Mouse (Mus musculus) 3T3-L1 (cell line): ENCODE data around the gene Ttc33.
A peak's percentile ranks its signal among the peaks of the same experiment; 100 is the strongest.
"Not testable (repeated sequence)": the region's sequence is repeated elsewhere in the genome, so short reads cannot be mapped to it uniquely, and the experiment has no call there.

ENCODE experiments used
- DNase-seq: peaks from one replicate; pipeline ENCODE4 v3.0.0-alpha.2; 2015; ENCODE audit warnings: low read depth, low spot score

Gene Ttc33

DNA sequence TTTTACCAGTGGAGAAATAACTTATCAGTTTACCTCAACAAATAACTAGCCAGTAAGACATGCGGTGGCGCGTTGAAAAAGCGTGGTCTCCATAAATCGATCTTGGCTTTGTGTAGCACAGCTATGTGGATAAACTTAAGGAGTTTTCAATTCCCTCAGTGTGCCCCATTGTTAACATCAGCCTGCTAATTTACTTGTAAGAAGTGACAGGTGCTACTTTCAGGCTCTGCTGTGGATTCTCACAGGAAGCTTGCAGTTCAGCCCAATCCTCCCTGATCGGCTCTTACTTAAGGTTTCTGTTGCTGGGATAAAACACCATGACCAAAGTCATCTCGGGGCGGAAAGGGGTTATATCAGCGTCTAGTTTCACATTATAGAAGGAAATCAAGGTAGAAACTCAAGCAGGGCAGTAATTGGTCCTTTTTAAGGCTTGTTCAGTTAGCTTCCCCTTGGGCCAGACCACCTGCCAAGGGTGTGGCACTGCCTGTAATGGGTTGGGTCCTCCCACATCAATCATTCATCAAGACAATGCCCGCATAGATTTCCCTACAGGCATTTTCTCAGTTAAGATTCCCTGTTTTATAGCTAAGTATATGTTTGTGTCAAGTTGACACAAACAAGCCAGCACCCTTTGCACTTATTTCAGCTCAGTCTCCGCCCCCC is 526 bp upstream of the Ttc33 start:
- DNase-seq = peak; percentile 28

GRCm38 (mm10) chr15:5186293-5186675 is 959 bp downstream of the Ttc33 start:
- DNase-seq = no peak

DNA sequence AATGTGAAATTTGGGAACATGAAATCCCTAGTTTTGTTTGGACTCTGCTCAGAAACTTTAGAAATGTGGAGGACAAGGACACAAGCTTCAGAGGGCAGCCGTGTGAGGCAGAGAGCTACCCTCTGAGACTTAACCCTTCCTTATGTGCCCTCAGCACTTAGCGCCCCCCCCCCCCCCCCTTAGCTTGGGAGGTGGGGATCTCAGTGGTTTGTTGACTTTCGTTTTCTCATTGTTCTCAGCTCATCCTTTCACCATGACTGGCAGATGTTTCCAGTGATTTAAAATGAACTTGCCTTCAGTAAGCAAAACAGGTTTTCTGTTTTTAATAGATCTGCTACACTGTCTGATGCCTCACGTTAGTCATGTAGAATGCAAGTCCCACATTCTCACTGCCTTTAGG is 1.8 kb downstream of the Ttc33 start:
- no peak for DNase-seq

DNA sequence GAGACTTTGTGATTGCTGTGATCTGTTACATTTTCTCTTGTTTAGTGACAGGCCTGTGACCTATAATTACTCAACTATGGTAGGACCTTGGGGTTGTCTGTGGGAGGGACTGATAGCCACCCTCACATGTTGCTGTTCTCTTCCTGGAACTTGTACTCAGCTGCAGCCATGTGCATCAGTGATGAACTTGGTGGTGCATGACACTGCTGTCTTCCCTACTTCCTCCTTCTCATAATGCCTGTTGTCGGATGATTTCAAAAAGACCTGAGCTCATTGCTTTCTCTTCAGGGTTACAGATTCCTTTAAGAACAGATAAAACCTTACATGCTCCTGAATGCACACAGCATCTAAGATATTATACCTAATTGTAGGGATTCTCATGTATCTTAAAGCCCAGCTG is 2.7 kb downstream of the Ttc33 start:
- no peak for DNase-seq

DNA sequence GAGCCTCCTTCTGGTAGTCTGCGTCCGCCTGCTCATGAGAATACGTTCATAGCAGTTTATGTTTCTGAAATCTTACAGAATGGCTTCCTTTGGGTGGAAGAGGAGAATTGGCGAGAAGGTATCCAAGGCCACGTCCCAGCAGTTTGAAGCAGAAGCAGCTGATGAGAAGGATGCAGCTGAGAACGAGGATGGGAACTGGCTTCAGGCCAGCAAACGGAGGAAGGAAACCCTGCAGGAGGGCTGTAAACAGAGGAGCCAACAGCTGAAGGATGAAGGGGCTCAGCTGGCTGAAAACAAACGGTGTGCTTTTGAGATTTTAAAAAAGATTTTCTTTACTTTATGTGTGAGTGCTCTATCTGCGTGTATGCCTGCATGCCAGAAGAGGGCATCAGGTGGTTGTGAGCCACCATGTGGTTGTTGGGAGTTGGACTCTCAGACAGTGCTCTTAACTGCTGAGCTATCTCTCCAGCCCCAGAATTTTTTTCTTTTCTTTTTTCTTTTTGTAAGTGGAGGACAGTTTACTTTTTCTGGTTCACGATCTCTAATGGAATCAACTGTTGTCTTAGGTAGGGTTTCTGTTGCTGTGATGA is 4.3 kb downstream of the Ttc33 start:
- peak; percentile 43 for DNase-seq

DNA sequence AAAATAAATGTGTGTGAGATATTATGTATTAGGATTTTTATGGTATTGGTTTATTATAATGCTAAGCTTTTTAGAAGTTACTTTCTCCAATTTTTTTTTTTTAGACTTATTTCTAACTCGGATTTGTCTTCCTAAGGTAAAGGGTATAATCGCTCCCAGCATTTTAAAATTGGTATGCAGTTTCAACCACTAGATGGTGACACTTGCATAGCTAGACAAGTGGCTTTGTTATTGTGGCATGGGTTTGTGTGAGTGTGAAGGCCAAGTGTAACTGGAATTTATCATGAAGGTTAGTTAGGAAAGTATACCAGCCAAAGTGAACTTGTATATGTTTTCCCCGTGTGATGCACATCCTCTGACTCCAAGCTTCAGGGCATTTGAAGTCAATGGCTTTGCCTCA is 8.5 kb downstream of the Ttc33 start:
- DNase-seq = peak; percentile 65

- peak; percentile 61 for DNase-seq
Measured at GRCm38 (mm10) chr15:5194446-5194845, 9.1 kb downstream of the Ttc33 start.

GRCm38 (mm10) chr15:5194931-5195330 is 9.6 kb downstream of the Ttc33 start:
- no peak for DNase-seq

DNA sequence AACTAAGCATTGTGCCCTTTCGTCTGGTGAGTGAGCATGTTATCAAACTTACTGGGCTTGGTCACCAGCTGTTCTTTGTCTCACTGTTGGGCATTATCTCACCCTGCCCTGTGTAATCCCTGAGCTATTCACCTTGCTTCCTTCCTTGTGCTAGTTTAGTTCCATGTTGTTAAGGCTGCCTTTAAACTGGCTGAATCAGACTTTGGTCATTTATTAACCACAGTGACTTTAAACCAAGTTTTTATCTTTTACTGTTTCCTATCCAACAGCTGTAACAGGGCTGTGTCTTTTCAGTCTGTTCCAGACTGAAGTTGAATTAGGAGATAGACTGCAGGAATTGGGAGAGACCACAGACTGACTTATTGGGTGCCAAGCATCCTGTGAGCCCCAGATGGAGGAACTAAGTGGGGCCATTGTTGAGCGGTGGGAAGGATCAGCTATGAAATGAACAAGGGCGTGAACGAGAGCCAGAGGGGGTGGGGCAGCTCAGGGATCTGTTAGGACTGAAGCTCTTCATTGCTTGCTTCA is 10.7 kb downstream of the Ttc33 start:
- no peak for DNase-seq

DNA sequence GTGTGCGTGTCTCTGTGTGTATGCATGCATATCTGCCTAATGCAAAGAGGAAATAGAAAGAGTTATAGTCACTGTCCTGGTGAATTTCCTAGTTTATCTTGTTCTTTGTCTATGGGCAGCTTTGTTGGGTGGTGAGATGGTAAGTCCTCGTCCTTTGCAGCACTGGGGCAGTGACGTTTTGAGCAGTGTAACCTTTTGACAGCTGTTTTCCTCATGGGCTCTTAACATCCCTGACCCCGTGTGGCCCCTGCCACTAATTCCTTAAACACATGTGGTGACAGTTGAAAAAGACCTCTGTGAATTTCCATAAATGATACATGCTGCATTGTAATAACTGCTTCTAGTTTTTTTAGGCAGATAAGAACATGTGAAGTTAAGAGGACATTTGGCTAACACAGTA is 11.4 kb downstream of the Ttc33 start:
- no peak for DNase-seq

DNA sequence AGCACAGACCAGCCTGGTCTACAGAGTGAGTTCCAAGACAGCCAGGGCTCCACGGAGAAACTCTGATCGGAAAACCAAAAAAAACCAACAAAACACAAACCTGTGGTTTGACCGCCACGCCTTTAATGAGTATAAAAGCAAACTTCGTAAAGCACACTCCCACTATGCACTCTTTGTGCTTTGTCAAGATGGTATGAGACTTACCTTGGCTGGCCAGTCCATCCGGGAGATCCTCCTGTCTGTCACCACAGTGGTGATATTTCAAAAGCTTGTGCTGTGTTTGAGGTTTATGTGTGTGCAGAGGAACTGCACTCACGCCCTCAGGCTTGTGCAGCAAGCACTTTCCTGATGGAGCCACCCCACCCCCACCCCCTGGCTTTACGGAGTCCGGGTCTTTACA is 19.9 kb downstream of the Ttc33 start:
- no peak for DNase-seq

- no peak for DNase-seq
Measured at GRCm38 (mm10) chr15:5209116-5209515, 23.8 kb downstream of the Ttc33 start.

DNA sequence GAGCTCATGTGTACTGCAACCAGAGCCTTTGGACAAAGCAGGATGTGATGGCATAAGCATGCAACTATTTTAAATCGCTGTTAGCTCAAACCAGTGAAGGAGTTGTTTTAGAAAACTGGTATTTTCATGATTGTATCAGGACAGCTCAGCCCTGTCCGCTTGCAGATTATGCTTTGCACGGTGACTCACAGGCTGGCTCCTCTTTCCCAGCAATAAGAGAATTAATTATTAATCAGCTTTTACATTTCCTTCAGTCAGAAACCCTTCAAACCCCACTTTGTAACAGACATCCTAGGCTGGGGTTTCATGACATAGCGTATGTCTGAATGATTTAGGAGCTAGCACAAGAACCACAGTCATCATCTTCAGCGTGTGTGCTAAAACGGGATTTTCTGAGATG is 35.2 kb downstream of the Ttc33 start:
- DNase-seq = no peak

- not testable (repeated sequence) for DNase-seq
Measured at GRCm38 (mm10) chr15:5230746-5231145, 45.4 kb downstream of the Ttc33 start.

- no peak for DNase-seq
Measured at GRCm38 (mm10) chr15:5234659-5235058, 49.3 kb downstream of the Ttc33 start.

- peak; percentile 59 for DNase-seq
Measured at GRCm38 (mm10) chr15:5235527-5235926, 50.2 kb downstream of the Ttc33 start.

- DNase-seq = peak; percentile 88
Measured at GRCm38 (mm10) chr15:5236538-5236937, 51.2 kb downstream of the Ttc33 start.

- peak; percentile 12 for DNase-seq
Measured at GRCm38 (mm10) chr15:5237012-5237660, 51.8 kb downstream of the Ttc33 start.

DNA sequence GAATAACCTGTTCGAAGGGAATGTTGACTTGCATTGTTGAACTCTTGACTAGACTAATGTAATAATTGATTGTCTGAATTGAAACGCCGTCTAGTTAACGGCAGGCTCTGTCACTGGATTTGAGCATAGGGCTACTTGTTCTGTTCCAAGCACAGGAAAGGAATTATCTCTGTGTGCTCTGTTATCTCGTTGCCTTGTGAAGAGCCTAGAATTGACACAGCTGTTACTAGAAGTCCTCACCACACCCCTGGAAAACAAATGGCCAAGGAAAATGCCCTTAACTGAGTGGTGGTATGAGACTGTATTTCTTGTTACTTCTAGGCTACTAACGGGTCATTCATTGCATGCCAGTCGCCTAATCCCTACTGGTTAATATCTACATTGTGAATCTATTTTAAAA is 52.7 kb downstream of the Ttc33 start:
- DNase-seq = no peak

DNA sequence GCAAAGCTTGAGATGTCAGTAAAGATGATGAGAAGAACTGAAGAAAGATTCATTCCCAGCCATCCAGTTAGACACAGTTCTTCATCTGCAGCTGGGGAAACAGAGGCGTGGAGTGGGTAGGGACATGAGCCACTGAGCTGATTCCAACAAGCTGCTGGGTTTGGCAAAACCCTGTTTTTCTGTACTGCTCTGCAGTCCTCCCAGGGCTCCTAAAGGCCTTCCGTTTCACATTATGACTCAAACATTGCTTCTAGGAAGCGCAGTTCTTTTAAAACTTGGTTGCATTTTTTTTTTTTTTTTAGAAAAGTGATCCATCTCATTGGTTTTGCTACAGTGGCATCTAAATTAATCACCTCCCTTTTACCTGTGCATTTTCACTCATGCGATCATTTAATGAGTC is 53.2 kb downstream of the Ttc33 start:
- peak; percentile 20 for DNase-seq

GRCm38 (mm10) chr15:5239361-5239760 is 54.0 kb downstream of the Ttc33 start:
- no peak for DNase-seq

DNA sequence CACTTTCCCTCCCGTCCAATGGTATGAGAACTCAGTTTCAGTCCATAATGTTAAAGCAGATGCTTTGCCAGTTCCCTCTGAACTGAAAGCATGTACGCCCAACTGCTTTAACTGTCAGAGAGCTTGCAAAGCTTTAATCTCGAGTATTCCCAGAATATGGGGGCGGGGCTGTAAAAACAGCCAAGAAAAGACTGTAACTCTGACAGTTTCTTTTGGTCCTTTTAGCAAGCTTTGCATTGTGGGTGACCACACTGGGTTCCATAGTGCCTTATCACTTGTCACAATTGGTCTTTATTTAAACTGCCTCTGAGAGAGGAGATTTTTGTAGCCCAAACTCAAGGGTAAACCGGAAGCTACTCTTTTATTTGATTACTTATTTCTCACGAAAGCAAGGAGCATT is 54.6 kb downstream of the Ttc33 start:
- peak; percentile 28 for DNase-seq

GRCm38 (mm10) chr15:5240360-5240759 is 55.0 kb downstream of the Ttc33 start:
- peak; percentile 9 for DNase-seq
